Mouse (Mus musculus): ENCODE measurements around the gene Gsta1. TPM values are rescaled to one million over a fixed set of nuclear protein-coding genes. Genes with fewer than 3 reads are reported as not detected.
A peak's percentile ranks its signal among the peaks of the same experiment; 100 is the strongest.
"Not testable (repeated sequence)": the region's sequence is repeated elsewhere in the genome, so short reads cannot be mapped to it uniquely, and the experiment has no call there.

Gene Gsta1
- polyA plus RNA-seq, 1 experiment from 2014 or later, result not detected

- H3K9ac ChIP-seq; H3K9me3 ChIP-seq; H3K27me3 ChIP-seq; H3K4me1 ChIP-seq; H3K36me3 ChIP-seq (replicated peaks); H3K4me3 ChIP-seq (replicated peaks); ATAC-seq (ENCODE audit: low FRiP score); H3K27ac ChIP-seq; H3K4me2 ChIP-seq: not testable (repeated sequence)
- WGBS, result 84% methylated on average over 2 of the region's 3 CpGs
Measured at GRCm38 (mm10) chr9:78256914-78257313, 26.5 kb downstream of the Gsta1 start, which contains the start of gene Gm3776. TSS of gene Gm3776 (plus strand) at chr9:78257129.

- H3K4me1 ChIP-seq; H3K27ac ChIP-seq; H3K9ac ChIP-seq; H3K27me3 ChIP-seq; H3K9me3 ChIP-seq; H3K36me3 ChIP-seq (replicated peaks); H3K4me2 ChIP-seq; H3K4me3 ChIP-seq (replicated peaks): not testable (repeated sequence)
- WGBS, result 0% methylated on average over 1 of the region's 6 CpGs
- peak; percentile 73 for ATAC-seq (ENCODE audit: low FRiP score)
Measured at GRCm38 (mm10) chr9:78259688-78260087, 29.2 kb downstream of the Gsta1 start.

- not testable (repeated sequence) for H3K36me3 ChIP-seq (replicated peaks); H3K27ac ChIP-seq; H3K27me3 ChIP-seq; H3K4me1 ChIP-seq; H3K4me3 ChIP-seq (replicated peaks); H3K9me3 ChIP-seq; ATAC-seq (ENCODE audit: low FRiP score); H3K4me2 ChIP-seq; H3K9ac ChIP-seq
- whole genome bisulfite sequencing, result 86% methylated on average over 3 of the region's 3 CpGs
Measured at GRCm38 (mm10) chr9:78270945-78271344, 40.5 kb downstream of the Gsta1 start.

- not testable (repeated sequence) for H3K27me3 ChIP-seq; H3K9me3 ChIP-seq; H3K27ac ChIP-seq; H3K9ac ChIP-seq; ATAC-seq (ENCODE audit: low FRiP score); H3K4me1 ChIP-seq; H3K4me2 ChIP-seq; H3K36me3 ChIP-seq (replicated peaks); H3K4me3 ChIP-seq (replicated peaks)
- 86% methylated on average over 4 of the region's 4 CpGs for WGBS
Measured at GRCm38 (mm10) chr9:78282002-78282711, 51.7 kb downstream of the Gsta1 start.

GRCm38 (mm10) chr9:78289063-78289462, 58.6 kb downstream of the Gsta1 start:
- H3K9ac ChIP-seq; H3K4me2 ChIP-seq; H3K4me3 ChIP-seq (replicated peaks); ATAC-seq (ENCODE audit: low FRiP score); H3K27me3 ChIP-seq; H3K36me3 ChIP-seq (replicated peaks); H3K27ac ChIP-seq; H3K9me3 ChIP-seq; H3K4me1 ChIP-seq: not testable (repeated sequence)
- WGBS, result 72% methylated on average over 1 of the region's 1 CpGs

DNA sequence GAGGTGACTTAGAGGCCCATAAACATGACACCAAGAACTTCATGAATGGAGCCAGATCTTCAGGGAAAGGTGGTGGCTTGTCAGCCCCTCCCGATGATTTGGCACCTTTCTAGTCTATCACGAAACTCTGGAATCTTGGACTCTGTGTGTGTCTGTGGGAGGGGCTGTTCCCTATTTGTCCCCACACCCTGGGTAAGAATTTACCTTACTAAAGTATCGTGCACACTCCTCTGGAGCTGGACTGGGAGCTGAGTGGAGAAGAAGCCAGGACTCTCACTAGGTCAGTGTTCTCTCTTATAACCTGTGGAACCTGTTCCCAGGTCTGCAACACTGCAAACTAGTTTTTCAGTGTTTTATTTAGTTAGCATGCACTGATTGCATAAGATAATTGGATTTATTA, 59.3 kb downstream of the Gsta1 start, which contains the start of gene Gm10639:
TSS of gene Gm10639 (plus strand) at position 201 of the 400 bp plus-strand sequence.
- not testable (repeated sequence) for H3K4me1 ChIP-seq; H3K9ac ChIP-seq; ATAC-seq (ENCODE audit: low FRiP score); H3K36me3 ChIP-seq (replicated peaks); H3K9me3 ChIP-seq; H3K4me2 ChIP-seq; H3K27me3 ChIP-seq; H3K27ac ChIP-seq; H3K4me3 ChIP-seq (replicated peaks)
- 77% methylated on average over 3 of the region's 3 CpGs for WGBS

Other genes with a start within 250 kb of the Gsta1 start
- not detected in 2 replicates for gene Gcm1, start 178.7 kb upstream of the Gsta1 start, polyA plus RNA-seq (2016; fragmentation: Nextera tagmentation; extraction: Ambion mirVana)
- gene Fbxo9, start 121.6 kb upstream of the Gsta1 start, polyA plus RNA-seq (2016; fragmentation: Nextera tagmentation; extraction: Ambion mirVana), result 32.7 and 35.9 TPM in 2 replicates
- 35.5 and 38.4 TPM in 2 replicates for gene Ick, start 121.5 kb upstream of the Gsta1 start, polyA plus RNA-seq (2016; fragmentation: Nextera tagmentation; extraction: Ambion mirVana)
- gene Gsta4, start 47.9 kb upstream of the Gsta1 start, polyA plus RNA-seq (2016; fragmentation: Nextera tagmentation; extraction: Ambion mirVana), result 36.7 and 43.0 TPM in 2 replicates
- not detected in 2 replicates for gene Gm3776, start 26.5 kb downstream of the Gsta1 start, polyA plus RNA-seq (2016; fragmentation: Nextera tagmentation; extraction: Ambion mirVana)
- gene Gm10639, start 59.3 kb downstream of the Gsta1 start, polyA plus RNA-seq (2016; fragmentation: Nextera tagmentation; extraction: Ambion mirVana), result not detected in 2 replicates
- gene Omt2a, start 84.1 kb downstream of the Gsta1 start, polyA plus RNA-seq (2016; fragmentation: Nextera tagmentation; extraction: Ambion mirVana), result not detected in 2 replicates
- gene Omt2b, start 96.9 kb downstream of the Gsta1 start, polyA plus RNA-seq (2016; fragmentation: Nextera tagmentation; extraction: Ambion mirVana), result not detected in 2 replicates
- gene Gsta2, start 125.1 kb downstream of the Gsta1 start, polyA plus RNA-seq (2016; fragmentation: Nextera tagmentation; extraction: Ambion mirVana), result not detected in 2 replicates
- 0.81 and 1.8 TPM in 2 replicates for gene Dppa5a, start 137.5 kb downstream of the Gsta1 start, polyA plus RNA-seq (2016; fragmentation: Nextera tagmentation; extraction: Ambion mirVana)
- 5.6 and 6.3 TPM in 2 replicates for gene Ooep, start 148.1 kb downstream of the Gsta1 start, polyA plus RNA-seq (2016; fragmentation: Nextera tagmentation; extraction: Ambion mirVana)
- 0.17 and 0.27 TPM in 2 replicates for gene Ddx43, start 165.1 kb downstream of the Gsta1 start, polyA plus RNA-seq (2016; fragmentation: Nextera tagmentation; extraction: Ambion mirVana)
- gene Cgas, start 212.6 kb downstream of the Gsta1 start, polyA plus RNA-seq (2016; fragmentation: Nextera tagmentation; extraction: Ambion mirVana), result 0.46 and 0.69 TPM in 2 replicates
- 24.4 and 26.1 TPM in 2 replicates for gene Mto1, start 217.6 kb downstream of the Gsta1 start, polyA plus RNA-seq (2016; fragmentation: Nextera tagmentation; extraction: Ambion mirVana)
- gene Gm17324, start 218.1 kb downstream of the Gsta1 start, polyA plus RNA-seq (2016; fragmentation: Nextera tagmentation; extraction: Ambion mirVana), result 0.68 and 0.75 TPM in 2 replicates